Mouse (Mus musculus): ENCODE measurements around the gene Atf3. TPM values are rescaled to one million over a fixed set of nuclear protein-coding genes. Genes with fewer than 3 reads are reported as not detected.

The Atf3 gene
- polyA plus RNA-seq, 1 experiment, result 59.6 TPM

- H3K4me2 ChIP-seq (ENCODE audit: low read depth), result no peak overlapping the region
- no peak overlapping the region for H3K4me3 ChIP-seq
- no peaks in the 10 kb centered on the region for H3K36me3 ChIP-seq (ENCODE audit: control insufficient read depth, insufficient read depth)
- no peak for TF ChIP-seq E2F4 (IDR thresholded peaks at IDR 0.05; ENCODE audit: insufficient read depth)
- TF ChIP-seq MYOD1 (IDR thresholded peaks at IDR 0.05; ENCODE audit: control insufficient read depth in 1 of 3, insufficient read length in 2 of 3, low read depth in 2 of 3), result no peak
- TF ChIP-seq MAX (IDR thresholded peaks at IDR 0.05; ENCODE audit: low read depth), result no peak
- TF ChIP-seq POLR2AphosphoS2 (IDR thresholded peaks at IDR 0.05; ENCODE audit: insufficient read length, low read depth), result no peak
- TF ChIP-seq MYOG (IDR thresholded peaks at IDR 0.05; ENCODE audit: control insufficient read depth in 1 of 3, insufficient read depth in 1 of 3, insufficient read length in 2 of 3, low read depth in 2 of 3), result no peak
- TF ChIP-seq TCF12 (IDR thresholded peaks at IDR 0.05; ENCODE audit: insufficient read depth, poor library complexity, severe bottlenecking), result no peak
- TF ChIP-seq REST (IDR thresholded peaks at IDR 0.05; ENCODE audit: insufficient read depth, insufficient read length), result no peak
- TF ChIP-seq CEBPB (IDR thresholded peaks at IDR 0.05; ENCODE audit: insufficient read depth, poor library complexity, severe bottlenecking), result no peak
- TF ChIP-seq TCF3 (IDR thresholded peaks at IDR 0.05; ENCODE audit: insufficient read length, low read depth), result no peak
- no peak for TF ChIP-seq POLR2A (IDR thresholded peaks at IDR 0.05; ENCODE audit: insufficient read length, low read depth)
- TF ChIP-seq SRF (IDR thresholded peaks at IDR 0.05; ENCODE audit: control insufficient read depth, insufficient read length, low read depth), result no peak
- TF ChIP-seq USF1 (IDR thresholded peaks at IDR 0.05; ENCODE audit: low read depth), result no peak
- no peak overlapping the region for H3ac ChIP-seq (ENCODE audit: control insufficient read depth, insufficient read length)
- H3K79me2 ChIP-seq (ENCODE audit: control insufficient read depth, insufficient read depth), result no peaks in the 10 kb centered on the region
- H3K27me3 ChIP-seq (ENCODE audit: control insufficient read depth, insufficient read depth, insufficient read length), result peaks cover 67% of the 10 kb centered on the region
Observed at GRCm38 (mm10) chr1:191138436-191138835, 79.4 kb downstream of the Atf3 start.

GRCm38 (mm10) chr1:191135406-191135805 lies 82.4 kb downstream of the Atf3 start:
- Histone ChIP-seq H3K79me2 (ENCODE audit: control insufficient read depth, insufficient read depth) (no peaks in the 10 kb centered on the region), H3K4me3 (no peak overlapping the region), H3ac (ENCODE audit: control insufficient read depth, insufficient read length) (no peak overlapping the region), H3K36me3 (ENCODE audit: control insufficient read depth, insufficient read depth) (no peaks in the 10 kb centered on the region), H3K27me3 (ENCODE audit: control insufficient read depth, insufficient read depth, insufficient read length) (peaks cover 69% of the 10 kb centered on the region), H3K4me2 (ENCODE audit: low read depth) (no peak overlapping the region)
- TF ChIP-seq POLR2AphosphoS2 (IDR thresholded peaks at IDR 0.05; ENCODE audit: insufficient read length, low read depth), result no peak
- no peak for TF ChIP-seq MYOG (IDR thresholded peaks at IDR 0.05; ENCODE audit: control insufficient read depth in 1 of 3, insufficient read depth in 1 of 3, insufficient read length in 2 of 3, low read depth in 2 of 3)
- no peak for TF ChIP-seq TCF3 (IDR thresholded peaks at IDR 0.05; ENCODE audit: insufficient read length, low read depth)
- no peak for TF ChIP-seq TCF12 (IDR thresholded peaks at IDR 0.05; ENCODE audit: insufficient read depth, poor library complexity, severe bottlenecking)
- no peak for TF ChIP-seq MYOD1 (IDR thresholded peaks at IDR 0.05; ENCODE audit: control insufficient read depth in 1 of 3, insufficient read length in 2 of 3, low read depth in 2 of 3)
- no peak for TF ChIP-seq SRF (IDR thresholded peaks at IDR 0.05; ENCODE audit: control insufficient read depth, insufficient read length, low read depth)
- no peak for TF ChIP-seq E2F4 (IDR thresholded peaks at IDR 0.05; ENCODE audit: insufficient read depth)
- no peak for TF ChIP-seq MAX (IDR thresholded peaks at IDR 0.05; ENCODE audit: low read depth)
- TF ChIP-seq CEBPB (IDR thresholded peaks at IDR 0.05; ENCODE audit: insufficient read depth, poor library complexity, severe bottlenecking), result no peak
- TF ChIP-seq REST (IDR thresholded peaks at IDR 0.05; ENCODE audit: insufficient read depth, insufficient read length), result no peak
- TF ChIP-seq POLR2A (IDR thresholded peaks at IDR 0.05; ENCODE audit: insufficient read length, low read depth), result no peak
- no peak for TF ChIP-seq USF1 (IDR thresholded peaks at IDR 0.05; ENCODE audit: low read depth)

GRCm38 (mm10) chr1:191132934-191133333 lies 84.9 kb downstream of the Atf3 start:
- no peak overlapping the region for H3K4me3 ChIP-seq
- no peaks in the 10 kb centered on the region for H3K79me2 ChIP-seq (ENCODE audit: control insufficient read depth, insufficient read depth)

GRCm38 (mm10) chr1:191132240-191132639 lies 85.6 kb downstream of the Atf3 start:
- H3K4me3 ChIP-seq, result no peak overlapping the region
- H3K36me3 ChIP-seq (ENCODE audit: control insufficient read depth, insufficient read depth), result no peaks in the 10 kb centered on the region
- H3K4me2 ChIP-seq (ENCODE audit: low read depth), result no peak overlapping the region
- H3ac ChIP-seq (ENCODE audit: control insufficient read depth, insufficient read length), result no peak overlapping the region
- H3K27me3 ChIP-seq (ENCODE audit: control insufficient read depth, insufficient read depth, insufficient read length), result peaks cover 44% of the 10 kb centered on the region
- TF ChIP-seq USF1 (IDR thresholded peaks at IDR 0.05; ENCODE audit: low read depth) (no peak), MAX (IDR thresholded peaks at IDR 0.05; ENCODE audit: low read depth) (no peak), REST (IDR thresholded peaks at IDR 0.05; ENCODE audit: insufficient read depth, insufficient read length) (no peak), POLR2A (IDR thresholded peaks at IDR 0.05; ENCODE audit: insufficient read length, low read depth) (no peak), E2F4 (IDR thresholded peaks at IDR 0.05; ENCODE audit: insufficient read depth) (no peak), TCF12 (IDR thresholded peaks at IDR 0.05; ENCODE audit: insufficient read depth, poor library complexity, severe bottlenecking) (no peak), SRF (IDR thresholded peaks at IDR 0.05; ENCODE audit: control insufficient read depth, insufficient read length, low read depth) (no peak), MYOG (IDR thresholded peaks at IDR 0.05; ENCODE audit: control insufficient read depth in 1 of 3, insufficient read depth in 1 of 3, insufficient read length in 2 of 3, low read depth in 2 of 3) (no peak), MYOD1 (IDR thresholded peaks at IDR 0.05; ENCODE audit: control insufficient read depth in 1 of 3, insufficient read length in 2 of 3, low read depth in 2 of 3) (no peak), TCF3 (IDR thresholded peaks at IDR 0.05; ENCODE audit: insufficient read length, low read depth) (no peak), CEBPB (IDR thresholded peaks at IDR 0.05; ENCODE audit: insufficient read depth, poor library complexity, severe bottlenecking) (no peak), POLR2AphosphoS2 (IDR thresholded peaks at IDR 0.05; ENCODE audit: insufficient read length, low read depth) (no peak)
- H3K79me2 ChIP-seq (ENCODE audit: control insufficient read depth, insufficient read depth), result no peaks in the 10 kb centered on the region

More at GRCm38 (mm10) chr1:191132934-191133333, 84.9 kb downstream of the Atf3 start:
- no peak for TF ChIP-seq MYOG (IDR thresholded peaks at IDR 0.05; ENCODE audit: control insufficient read depth in 1 of 3, insufficient read depth in 1 of 3, insufficient read length in 2 of 3, low read depth in 2 of 3)
- TF ChIP-seq SRF (IDR thresholded peaks at IDR 0.05; ENCODE audit: control insufficient read depth, insufficient read length, low read depth), result no peak
- no peak for TF ChIP-seq E2F4 (IDR thresholded peaks at IDR 0.05; ENCODE audit: insufficient read depth)
- TF ChIP-seq POLR2A (IDR thresholded peaks at IDR 0.05; ENCODE audit: insufficient read length, low read depth), result no peak
- TF ChIP-seq USF1 (IDR thresholded peaks at IDR 0.05; ENCODE audit: low read depth), result no peak
- no peak for TF ChIP-seq MAX (IDR thresholded peaks at IDR 0.05; ENCODE audit: low read depth)
- H3K36me3 ChIP-seq (ENCODE audit: control insufficient read depth, insufficient read depth), result no peaks in the 10 kb centered on the region
- H3ac ChIP-seq (ENCODE audit: control insufficient read depth, insufficient read length), result no peak overlapping the region
- peaks cover 51% of the 10 kb centered on the region for H3K27me3 ChIP-seq (ENCODE audit: control insufficient read depth, insufficient read depth, insufficient read length)
- H3K4me2 ChIP-seq (ENCODE audit: low read depth), result no peak overlapping the region
